Mouse (Mus musculus): Measurements from ENCODE around the gene Mia.

The Mia gene

GRCm38 (mm10) chr7:27180837-27181695 lies at the start of gene Mia, which contains the start of gene Gm21983:
Gene Mia, minus strand, starts transcription at chr7:27181157.
Gene Gm21983, minus strand, starts transcription at chr7:27181086.
- no peak for DNase-seq

GRCm38 (mm10) chr7:27228865-27229264 lies 47.9 kb upstream of the Mia start:
- no peak for DNase-seq

GRCm38 (mm10) chr7:27228281-27228821 lies 47.4 kb upstream of the Mia start, which contains the start of gene Itpkc:
Gene Itpkc, minus strand, starts transcription at chr7:27228661.
- DNase-seq, result peak; percentile 94 to 95

- DNase-seq, result peak in 1 of 2 experiments; percentile 17
Observed at GRCm38 (mm10) chr7:27227676-27228075, 46.7 kb upstream of the Mia start.

- DNase-seq, result no peak
Observed at GRCm38 (mm10) chr7:27227276-27227675, 46.3 kb upstream of the Mia start.

GRCm38 (mm10) chr7:27224877-27225575 lies 44.1 kb upstream of the Mia start:
- no peak for DNase-seq

- no peak for DNase-seq
Observed at GRCm38 (mm10) chr7:27222538-27222937, 41.6 kb upstream of the Mia start.

- DNase-seq, result no peak
Observed at GRCm38 (mm10) chr7:27221939-27222338, 41.0 kb upstream of the Mia start.

GRCm38 (mm10) chr7:27219937-27220336 lies 39.0 kb upstream of the Mia start:
- DNase-seq, result peak; percentile 25 to 44

GRCm38 (mm10) chr7:27218586-27218985 lies 37.6 kb upstream of the Mia start:
- DNase-seq, result no peak

GRCm38 (mm10) chr7:27212626-27213025 lies 31.7 kb upstream of the Mia start:
- no peak for DNase-seq

- DNase-seq, result peak; percentile 49 to 60
Observed at GRCm38 (mm10) chr7:27203730-27204449, 22.9 kb upstream of the Mia start.

GRCm38 (mm10) chr7:27198779-27199178 lies 17.8 kb upstream of the Mia start:
- no peak for DNase-seq

- DNase-seq, result no peak
Observed at GRCm38 (mm10) chr7:27198355-27198754, 17.4 kb upstream of the Mia start.

- no peak for DNase-seq
Observed at GRCm38 (mm10) chr7:27197634-27198033, 16.7 kb upstream of the Mia start.

GRCm38 (mm10) chr7:27197136-27197535 lies 16.2 kb upstream of the Mia start:
- no peak for DNase-seq

GRCm38 (mm10) chr7:27195681-27196611 lies 15.0 kb upstream of the Mia start, which contains the start of the genes BC024978 and Snrpa:
Gene BC024978, plus strand, starts transcription at chr7:27195781.
Gene Snrpa, minus strand, starts transcription at chr7:27196271.
- DNase-seq, result peak; percentile 97 to 100

GRCm38 (mm10) chr7:27193731-27194130 lies 12.8 kb upstream of the Mia start:
- no peak for DNase-seq

- DNase-seq, result no peak
Observed at GRCm38 (mm10) chr7:27192434-27192833, 11.5 kb upstream of the Mia start.

- peak in 1 of 2 experiments; percentile 46 for DNase-seq
Observed at GRCm38 (mm10) chr7:27189271-27189931, 8.4 kb upstream of the Mia start.

GRCm38 (mm10) chr7:27185986-27186385 lies 5.0 kb upstream of the Mia start:
- peak in 1 of 2 experiments; percentile 48 for DNase-seq
